Mouse (Mus musculus): ENCODE measurements around the gene Klf12.

DNA sequence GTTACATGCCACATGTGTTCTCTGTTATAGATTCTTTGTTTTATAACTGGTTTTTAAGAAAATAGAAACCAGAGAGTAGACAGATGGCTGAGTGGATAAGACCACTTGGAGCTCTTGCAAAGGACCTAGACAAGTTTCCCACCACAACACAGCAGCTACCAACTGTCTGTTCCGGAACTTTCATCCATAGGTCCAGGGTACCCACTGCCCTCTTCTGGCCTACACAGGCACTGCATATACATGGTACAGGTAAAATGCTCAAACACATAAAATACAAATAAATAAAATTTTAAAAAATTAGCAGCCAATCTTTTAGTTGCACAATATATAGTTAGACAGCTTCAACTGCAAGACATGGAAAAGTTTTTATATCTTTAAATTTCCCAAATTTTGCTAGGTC, 194.0 kb downstream of the Klf12 start:
- TF ChIP-seq POLR2A (IDR thresholded peaks at IDR 0.05; ENCODE audit: borderline replicate concordance, extremely low read depth, low read depth, low read length) (no peak), CTCF (IDR thresholded peaks at IDR 0.05; ENCODE audit: insufficient read depth, low read length) (peak; percentile 35; the same call in 1 of the 2 replicates)
